Mouse (Mus musculus) forebrain, embryonic 13.5 days (tissue): Measurements from ENCODE around the gene Gm9513. TPM values are rescaled to one million over a fixed set of nuclear protein-coding genes. Genes with fewer than 3 reads are reported as not detected.

Source experiments
- ATAC-seq: fragments of 200-750 bp; cut with Nextera tagmentation; 2 replicates; pipeline ENCODE4 v1.8.0; 2017
- H3K27ac ChIP-seq: fragments of 300-500 bp; sonication (generic); 2 replicates; pipeline ENCODE4 v1.5.1; 2015; ENCODE audit warnings: inconsistent platforms, mild to moderate bottlenecking, moderate library complexity
- H3K27me3 ChIP-seq: fragments of 300-500 bp; sonication (generic); 2 replicates; pipeline ENCODE4 v1.6.1; 2015; ENCODE audit warnings: mild to moderate bottlenecking, inconsistent platforms
- H3K36me3 ChIP-seq: fragments of 300-500 bp; sonication (generic); 2 replicates; pipeline ENCODE4 v1.6.1; 2015; ENCODE audit warnings: mild to moderate bottlenecking, inconsistent platforms; ENCODE audit not compliant: poor library complexity, severe bottlenecking
- H3K4me1 ChIP-seq: fragments of 300-500 bp; sonication (generic); 2 replicates; pipeline ENCODE4 v1.6.1; 2015; ENCODE audit warnings: inconsistent platforms
- H3K4me2 ChIP-seq: fragments of 300-500 bp; sonication (generic); 2 replicates; pipeline ENCODE4 v1.6.1; 2015; ENCODE audit warnings: inconsistent platforms, mild to moderate bottlenecking, moderate library complexity
- H3K4me3 ChIP-seq: fragments of 300-500 bp; sonication (generic); 2 replicates; pipeline ENCODE4 v1.5.1; 2015; ENCODE audit warnings: mild to moderate bottlenecking, inconsistent platforms
- H3K9ac ChIP-seq: fragments of 300-500 bp; sonication (generic); 2 replicates; pipeline ENCODE4 v1.6.1; 2015; ENCODE audit warnings: mild to moderate bottlenecking, inconsistent platforms
- H3K9me3 ChIP-seq: fragments of 300-500 bp; sonication (generic); replicated peaks from 2 replicates; pipeline ENCODE4 v1.6.1; 2016; ENCODE audit warnings: inconsistent platforms
- WGBS: fragments of 180-500 bp; shearing (Covaris S2); methylation state at CpG from one replicate; pipeline ENCODE4 v1.1.7; 2015; 5-methylcytosine and 5-hydroxymethylcytosine counted together
- polyA plus RNA-seq: library from polyadenylated mRNA; unstranded; fragments of >200 nt; fragmentation: Nextera tagmentation; extraction: Ambion mirVana; gene quantifications from 2 replicates; pipeline ENCODE4 v1.2.1, GENCODE M21; 2015

Gm9513 gene
- not detected in 2 replicates for polyA plus RNA-seq

GRCm38 (mm10) chr9:36475338-36475737 is at the start of gene Gm9513:
Gene Gm9513, plus strand, starts transcription at chr9:36475638.
- H3K4me1 ChIP-seq = no peaks in the 10 kb centered on the region
- no peak within 1 kb of the TSS for H3K9ac ChIP-seq
- H3K9me3 ChIP-seq = peaks cover 30% of the 10 kb centered on the region
- no peak for ATAC-seq
- 68% methylated on average over 3 of the region's 3 CpGs for WGBS
- H3K27me3 ChIP-seq = no peaks in the 10 kb centered on the region
- H3K4me2 ChIP-seq = no peak within 1 kb of the TSS
- H3K27ac ChIP-seq = no peak within 1 kb of the TSS
- no peak within 1 kb of the TSS for H3K4me3 ChIP-seq
- no peaks in the 10 kb centered on the region for H3K36me3 ChIP-seq

GRCm38 (mm10) chr9:36431584-36431983 is 43.9 kb upstream of the Gm9513 start, which contains the start of gene Gm7257:
Gene Gm7257, plus strand, starts transcription at chr9:36431884.
- WGBS = 80% methylated on average over 4 of the region's 4 CpGs
- no peaks in the 10 kb centered on the region for H3K36me3 ChIP-seq

GRCm38 (mm10) chr9:36435051-36435764 is 40.2 kb upstream of the Gm9513 start:
- Histone ChIP-seq H3K27ac (no peak overlapping the region), H3K36me3 (no peaks in the 10 kb centered on the region), H3K27me3 (no peaks in the 10 kb centered on the region), H3K4me3 (no peak overlapping the region), H3K9ac (no peak overlapping the region), H3K9me3 (peaks cover 13% of the 10 kb centered on the region), H3K4me1 (no peaks in the 10 kb centered on the region), H3K4me2 (no peak overlapping the region)
- 39% methylated on average over 2 of the region's 2 CpGs for WGBS
- no peak for ATAC-seq

More at GRCm38 (mm10) chr9:36431584-36431983, 43.9 kb upstream of the Gm9513 start, which contains the start of gene Gm7257:
- H3K27ac ChIP-seq = no peak within 1 kb of the TSS
- no peak for ATAC-seq
- no peak within 1 kb of the TSS for H3K4me2 ChIP-seq
- H3K4me1 ChIP-seq = no peaks in the 10 kb centered on the region
- H3K4me3 ChIP-seq = no peak within 1 kb of the TSS
- H3K9me3 ChIP-seq = peaks cover 23% of the 10 kb centered on the region
- H3K9ac ChIP-seq = no peak within 1 kb of the TSS
- no peaks in the 10 kb centered on the region for H3K27me3 ChIP-seq

GRCm38 (mm10) chr9:36494501-36495220 is 19.2 kb downstream of the Gm9513 start:
- Histone ChIP-seq H3K9ac (no peak overlapping the region), H3K27me3 (no peaks in the 10 kb centered on the region), H3K27ac (no peak overlapping the region), H3K4me3 (no peak overlapping the region), H3K9me3 (peaks cover 25% of the 10 kb centered on the region), H3K36me3 (no peaks in the 10 kb centered on the region), H3K4me1 (no peaks in the 10 kb centered on the region), H3K4me2 (no peak overlapping the region)
- 83% methylated on average over 4 of the region's 4 CpGs for WGBS
- no peak for ATAC-seq

- ATAC-seq = no peak
These were observed 20.4 kb downstream of the Gm9513 start for GRCm38 (mm10) chr9:36495824-36496223.

GRCm38 (mm10) chr9:36504211-36504610 is 28.8 kb downstream of the Gm9513 start:
- Histone ChIP-seq H3K9ac (no peak overlapping the region), H3K4me2 (no peak overlapping the region), H3K36me3 (no peaks in the 10 kb centered on the region), H3K4me1 (no peaks in the 10 kb centered on the region), H3K27me3 (no peaks in the 10 kb centered on the region), H3K9me3 (peaks cover 41% of the 10 kb centered on the region), H3K4me3 (no peak overlapping the region), H3K27ac (no peak overlapping the region)
- no peak for ATAC-seq
- WGBS = 83% methylated on average over 5 of the region's 5 CpGs

More at GRCm38 (mm10) chr9:36495824-36496223, 20.4 kb downstream of the Gm9513 start:
- Histone ChIP-seq H3K27me3 (no peaks in the 10 kb centered on the region), H3K9me3 (peaks cover 29% of the 10 kb centered on the region), H3K27ac (no peak overlapping the region), H3K9ac (no peak overlapping the region), H3K36me3 (no peaks in the 10 kb centered on the region), H3K4me3 (no peak overlapping the region), H3K4me1 (no peaks in the 10 kb centered on the region), H3K4me2 (no peak overlapping the region)
- 65% methylated on average over 1 of the region's 1 CpGs for WGBS

Other genes with a start within 250 kb of the Gm9513 start
- not detected in 2 replicates for gene Gm7257, start 43.8 kb upstream of the Gm9513 start, polyA plus RNA-seq
- not detected in 2 replicates for gene Gm5615, start 66.3 kb downstream of the Gm9513 start, polyA plus RNA-seq
- gene Gm17689, start 107.0 kb downstream of the Gm9513 start, polyA plus RNA-seq = not detected in 2 replicates
- gene A630095E13Rik, start 167.7 kb downstream of the Gm9513 start, polyA plus RNA-seq = not detected in 2 replicates
- gene Acrv1, start 217.6 kb downstream of the Gm9513 start, polyA plus RNA-seq = not detected in 2 replicates